Mouse (Mus musculus) lung, embryonic 14.5 days (tissue): ENCODE results near the gene Zglp1. TPM values are rescaled to one million over a fixed set of nuclear protein-coding genes. Genes with fewer than 3 reads are reported as not detected.

Source experiments
- ATAC-seq: fragments of 200-750 bp; cut with Nextera tagmentation; 2 replicates; pipeline ENCODE4 v1.8.0; 2017; ENCODE audit warnings: mild to moderate bottlenecking, moderate TSS enrichment, moderate library complexity; ENCODE audit not compliant: insufficient read depth
- DNase-seq: peaks from one replicate; pipeline ENCODE4 v3.0.0-alpha.2; 2015
- H3K27ac ChIP-seq: fragments of 300-500 bp; sonication (generic); 2 replicates; pipeline ENCODE4 v1.5.1; 2014; ENCODE audit warnings: low read depth, mild to moderate bottlenecking, moderate library complexity
- H3K27me3 ChIP-seq: fragments of 300-500 bp; sonication (generic); 2 replicates; pipeline ENCODE4 v1.6.1; 2014; ENCODE audit warnings: low read length, control low read depth; ENCODE audit not compliant: insufficient read depth
- H3K36me3 ChIP-seq: fragments of 300-500 bp; sonication (generic); 2 replicates; pipeline ENCODE4 v1.6.1; 2014; ENCODE audit warnings: control low read depth; ENCODE audit not compliant: insufficient read depth
- H3K4me1 ChIP-seq: fragments of 300-500 bp; sonication (generic); 2 replicates; pipeline ENCODE4 v1.6.1; 2014; ENCODE audit warnings: antibody characterized with exemption, control low read depth; ENCODE audit not compliant: insufficient read depth
- H3K4me2 ChIP-seq: fragments of 300-500 bp; sonication (generic); 2 replicates; pipeline ENCODE4 v1.6.1; 2014; ENCODE audit warnings: mild to moderate bottlenecking
- H3K4me3 ChIP-seq: fragments of 300-500 bp; sonication (generic); 2 replicates; pipeline ENCODE4 v1.5.1; 2014; ENCODE audit warnings: low read depth, low read length
- H3K9ac ChIP-seq: fragments of 300-500 bp; sonication (generic); 2 replicates; pipeline ENCODE4 v1.6.1; 2014
- H3K9me3 ChIP-seq: fragments of 300-500 bp; sonication (generic); 2 replicates; pipeline ENCODE4 v1.6.1; 2016; ENCODE audit warnings: low read depth, low read length, control low read depth
- CTCF ChIP-seq: IDR thresholded peaks from 2 replicates; pipeline ENCODE4 v1.5.1; 2016; ENCODE audit warnings: antibody characterized with exemption, low read depth
- WGBS: fragments of 180-500 bp; shearing (Covaris S2); extraction: QIAGEN DNeasy Blood & Tissue Kit; methylation state at CpG from one replicate; pipeline ENCODE4 v1.1.7; 2014; 5-methylcytosine and 5-hydroxymethylcytosine counted together
- polyA plus RNA-seq: library from polyadenylated mRNA; unstranded; fragments of >200 nt; fragmentation: Nextera tagmentation; extraction: Ambion mirVana; gene quantifications from 2 replicates; pipeline ENCODE4 v1.2.1, GENCODE M21; 2014

The Zglp1 gene
- polyA plus RNA-seq, 1 experiment from 2014 or later: not detected

DNA sequence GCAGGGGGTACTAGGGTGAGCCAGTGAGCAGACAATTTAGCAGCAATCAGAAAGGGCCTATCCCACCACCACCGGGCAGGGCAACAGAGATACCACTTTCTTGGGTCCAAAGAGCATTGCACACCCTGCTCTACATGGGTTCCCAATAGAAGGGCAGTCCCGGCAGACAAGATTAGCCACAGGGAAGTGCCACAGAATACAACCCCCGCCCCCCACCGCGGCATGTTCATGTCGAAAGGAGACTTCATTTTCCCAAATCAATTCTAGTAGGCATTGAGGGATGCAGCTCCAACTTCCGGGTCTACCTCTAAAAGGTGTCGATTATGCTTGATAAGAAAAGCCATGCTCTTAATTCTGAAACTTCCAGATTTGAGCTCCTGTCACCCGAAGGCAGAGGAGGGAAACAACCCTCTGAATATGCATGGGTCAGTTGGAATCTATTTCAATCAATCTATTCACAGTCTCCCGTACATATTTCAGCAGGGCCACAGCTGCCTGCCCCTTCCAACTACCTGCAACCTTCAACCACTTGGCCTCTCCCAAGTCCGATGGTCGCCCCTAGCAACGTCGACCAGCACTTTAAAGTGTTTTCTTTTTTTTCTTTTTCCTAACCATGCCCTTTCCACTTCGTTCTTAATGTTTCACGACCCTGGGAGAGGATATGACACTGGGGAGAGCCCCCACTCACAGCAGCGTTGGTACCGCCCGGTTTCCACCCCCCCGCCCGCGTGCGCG lies 24.2 kb upstream of the Zglp1 start:
- no peak for TF ChIP-seq CTCF
- no peaks in the 10 kb centered on the region for H3K9me3 ChIP-seq
- ATAC-seq (no peak), DNase-seq (no peak)
- H3K27me3 ChIP-seq: no peaks in the 10 kb centered on the region
- peak overlapping the region; percentile 91 for H3K27ac ChIP-seq
- no peaks in the 10 kb centered on the region for H3K4me1 ChIP-seq
- H3K9ac ChIP-seq: peak overlapping the region; percentile 83
- H3K36me3 ChIP-seq: peaks cover 43% of the 10 kb centered on the region
- peak overlapping the region; percentile 68 for H3K4me3 ChIP-seq
- 3% methylated on average over 24 of the region's 24 CpGs for WGBS
- peak overlapping the region; percentile 62 for H3K4me2 ChIP-seq

GRCm38 (mm10) chr9:21090537-21090936 lies 23.6 kb upstream of the Zglp1 start:
- TF ChIP-seq CTCF: no peak
- Histone ChIP-seq H3K4me1 (no peaks in the 10 kb centered on the region), H3K27ac (no peak overlapping the region), H3K36me3 (peaks cover 49% of the 10 kb centered on the region), H3K9ac (peak overlapping the region; percentile 83), H3K9me3 (no peaks in the 10 kb centered on the region), H3K4me3 (peak overlapping the region; percentile 68), H3K27me3 (no peaks in the 10 kb centered on the region), H3K4me2 (peak overlapping the region; percentile 62)
- WGBS: 100% methylated on average over 1 of the region's 1 CpGs
- DNase-seq (no peak), ATAC-seq (no peak)

DNA sequence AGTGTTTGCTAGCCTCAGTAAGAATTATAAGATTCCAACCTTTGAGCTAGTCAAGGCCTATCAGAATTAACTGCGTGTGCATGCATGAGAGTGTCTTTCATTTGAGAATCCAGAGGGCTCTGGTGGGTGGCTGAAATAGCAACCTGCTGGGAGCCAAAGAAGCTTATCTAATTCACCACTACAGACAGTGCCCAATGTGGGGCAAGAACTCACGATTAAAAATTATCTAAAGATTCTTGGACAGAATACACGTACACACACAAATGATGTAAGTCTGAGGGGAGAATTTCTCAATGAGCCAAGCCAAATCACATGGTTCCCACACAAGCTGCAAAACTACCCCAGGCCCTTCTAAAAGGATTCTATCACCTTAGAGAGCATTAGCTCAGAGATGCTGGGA lies 16.4 kb upstream of the Zglp1 start:
- Histone ChIP-seq H3K36me3 (peaks cover 98% of the 10 kb centered on the region), H3K27me3 (no peaks in the 10 kb centered on the region), H3K9me3 (no peaks in the 10 kb centered on the region), H3K9ac (no peak overlapping the region), H3K4me3 (no peak overlapping the region), H3K27ac (no peak overlapping the region), H3K4me1 (no peaks in the 10 kb centered on the region), H3K4me2 (no peak overlapping the region)
- no peak for TF ChIP-seq CTCF
- ATAC-seq (no peak), DNase-seq (no peak)
- 78% methylated on average over 3 of the region's 3 CpGs for WGBS

DNA sequence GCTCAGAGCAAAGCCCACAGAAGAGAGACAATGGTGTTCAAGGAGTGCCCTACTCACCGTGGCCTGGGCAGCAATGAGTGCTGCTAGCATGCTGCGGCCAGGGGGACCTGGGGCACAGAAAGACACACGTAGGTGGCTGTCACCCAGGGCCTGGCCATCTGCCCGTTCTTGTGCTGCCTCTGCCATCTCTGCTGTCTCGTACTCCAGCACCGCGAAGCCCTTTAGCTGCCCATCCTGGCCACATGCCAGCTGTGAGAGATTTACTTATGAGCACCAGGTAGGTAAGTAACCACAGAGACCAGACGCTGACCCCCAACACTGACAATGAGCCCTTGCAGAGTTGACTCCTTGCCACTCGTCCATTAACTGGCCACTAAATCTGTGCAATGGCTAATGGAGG lies 14.2 kb upstream of the Zglp1 start:
- H3K36me3 ChIP-seq: peaks cover 98% of the 10 kb centered on the region
- no peaks in the 10 kb centered on the region for H3K4me1 ChIP-seq
- 84% methylated on average over 9 of the region's 9 CpGs for WGBS
- no peak overlapping the region for H3K4me2 ChIP-seq
- ATAC-seq (no peak), DNase-seq (no peak)
- no peak for TF ChIP-seq CTCF
- H3K27me3 ChIP-seq: no peaks in the 10 kb centered on the region
- no peak overlapping the region for H3K4me3 ChIP-seq
- H3K9me3 ChIP-seq: no peaks in the 10 kb centered on the region
- no peak overlapping the region for H3K27ac ChIP-seq
- H3K9ac ChIP-seq: no peak overlapping the region

- DNase-seq: no peak
- no peak for TF ChIP-seq CTCF
- no peak for ATAC-seq
- no peak overlapping the region for H3K4me2 ChIP-seq
- no peak overlapping the region for H3K9ac ChIP-seq
- peaks cover 73% of the 10 kb centered on the region for H3K36me3 ChIP-seq
- WGBS: 84% methylated on average over 3 of the region's 3 CpGs
- no peak overlapping the region for H3K27ac ChIP-seq
- no peak overlapping the region for H3K4me3 ChIP-seq
- H3K4me1 ChIP-seq: no peaks in the 10 kb centered on the region
- no peaks in the 10 kb centered on the region for H3K9me3 ChIP-seq
- no peaks in the 10 kb centered on the region for H3K27me3 ChIP-seq
Measured at GRCm38 (mm10) chr9:21075625-21076024, 8.7 kb upstream of the Zglp1 start.

- Histone ChIP-seq H3K4me3 (no peak overlapping the region), H3K4me1 (no peaks in the 10 kb centered on the region), H3K27ac (no peak overlapping the region), H3K27me3 (no peaks in the 10 kb centered on the region), H3K36me3 (peaks cover 65% of the 10 kb centered on the region), H3K4me2 (no peak overlapping the region), H3K9me3 (no peaks in the 10 kb centered on the region), H3K9ac (no peak overlapping the region)
- DNase-seq (no peak), ATAC-seq (no peak)
- no peak for TF ChIP-seq CTCF
- 70% methylated on average over 1 of the region's 1 CpGs for WGBS
Measured at GRCm38 (mm10) chr9:21074173-21074572, 7.3 kb upstream of the Zglp1 start.

GRCm38 (mm10) chr9:21073044-21073840 lies 6.3 kb upstream of the Zglp1 start, which contains the start of the genes Gm49373 and Fdx1l:
TSS of gene Gm49373 (minus strand) at chr9:21073096.
TSS of gene Fdx1l (minus strand) at chr9:21073614.
- no peaks in the 10 kb centered on the region for H3K27me3 ChIP-seq
- DNase-seq: peak; percentile 96
- peaks cover 56% of the 10 kb centered on the region for H3K36me3 ChIP-seq
- H3K4me2 ChIP-seq: peak within 1 kb of the TSS; percentile 73
- peak within 1 kb of the TSS; percentile 85 for H3K9ac ChIP-seq
- TF ChIP-seq CTCF: no peak
- H3K4me3 ChIP-seq: peak within 1 kb of the TSS; percentile 91
- peak; percentile 93 for ATAC-seq
- H3K27ac ChIP-seq: peak within 1 kb of the TSS; percentile 75
- no peaks in the 10 kb centered on the region for H3K4me1 ChIP-seq
- no peaks in the 10 kb centered on the region for H3K9me3 ChIP-seq
- 2% methylated on average over 58 of the region's 58 CpGs for WGBS
